Mouse (Mus musculus) embryonic facial prominence, embryonic 11.5 days (tissue): Measurements from ENCODE around the gene Dnaja2. TPM values are rescaled to one million over a fixed set of nuclear protein-coding genes. Genes with fewer than 3 reads are reported as not detected.

Experiments used
- ATAC-seq: fragments of 200-750 bp; cut with Nextera tagmentation; replicated peaks from 2 replicates; pipeline ENCODE4 v1.8.0; 2017; ENCODE audit warnings: low read depth; ENCODE audit not compliant: insufficient number of reproducible peaks, low FRiP score, low TSS enrichment
- DNase-seq: peaks from one replicate; pipeline ENCODE4 v3.0.0-alpha.2; 2015; ENCODE audit warnings: low spot score
- H3K27ac ChIP-seq: fragments of 300-500 bp; sonication (generic); replicated peaks from 2 replicates; pipeline ENCODE4 v1.5.1; 2014; ENCODE audit warnings: mild to moderate bottlenecking, low read depth, low read length, control low read depth
- H3K27me3 ChIP-seq: fragments of 300-500 bp; sonication (generic); 2 replicates; pipeline ENCODE4 v1.6.1; 2014; ENCODE audit warnings: mild to moderate bottlenecking, low read length, moderate library complexity, mixed read lengths; ENCODE audit not compliant: control insufficient read depth, insufficient read depth
- H3K36me3 ChIP-seq: fragments of 300-500 bp; sonication (generic); replicated peaks from 2 replicates; pipeline ENCODE4 v1.6.1; 2014; ENCODE audit warnings: low read depth, mild to moderate bottlenecking, low read length, moderate library complexity, mixed read lengths; ENCODE audit not compliant: control insufficient read depth, insufficient read depth
- H3K4me1 ChIP-seq: fragments of 300-500 bp; sonication (generic); 2 replicates; pipeline ENCODE4 v1.6.1; 2014; ENCODE audit warnings: low read length, mixed read lengths; ENCODE audit not compliant: control insufficient read depth, insufficient read depth
- H3K4me2 ChIP-seq: fragments of 300-500 bp; sonication (generic); 2 replicates; pipeline ENCODE4 v1.6.1; 2014; ENCODE audit warnings: low read depth, mild to moderate bottlenecking, control low read depth, low read length, moderate library complexity
- H3K4me3 ChIP-seq: fragments of 300-500 bp; sonication (generic); 2 replicates; pipeline ENCODE4 v1.5.1; 2014; ENCODE audit warnings: low read depth, low read length, control low read depth
- H3K9ac ChIP-seq: fragments of 300-500 bp; sonication (generic); replicated peaks from 2 replicates; pipeline ENCODE4 v1.6.1; 2014; ENCODE audit warnings: mild to moderate bottlenecking, control low read depth, low read length
- H3K9me3 ChIP-seq: fragments of 300-500 bp; sonication (generic); replicated peaks from 2 replicates; pipeline ENCODE4 v1.6.1; 2016; ENCODE audit warnings: mild to moderate bottlenecking, low read length, inconsistent platforms, mixed read lengths; ENCODE audit not compliant: control insufficient read depth
- WGBS: fragments of 180-500 bp; shearing (Covaris S2); extraction: QIAGEN DNeasy Blood & Tissue Kit; methylation state at CpG from one replicate; pipeline ENCODE4 v1.1.7; 2014; 5-methylcytosine and 5-hydroxymethylcytosine counted together
- polyA plus RNA-seq: library from polyadenylated mRNA; unstranded; fragments of >200 nt; fragmentation: Nextera tagmentation; extraction: Ambion mirVana; gene quantifications from 2 replicates; pipeline ENCODE4 v1.2.1, GENCODE M21; 2014

Dnaja2 gene
- polyA plus RNA-seq, 1 experiment from 2014 or later, result 207 TPM

GRCm38 (mm10) chr8:85551934-85552333 lies 3.2 kb downstream of the Dnaja2 start:
- Histone ChIP-seq H3K4me3 (no peak overlapping the region), H3K9me3 (no peaks in the 10 kb centered on the region), H3K4me2 (no peak overlapping the region), H3K36me3 (peaks cover 12% of the 10 kb centered on the region), H3K27me3 (no peaks in the 10 kb centered on the region), H3K27ac (no peak overlapping the region), H3K9ac (no peak overlapping the region), H3K4me1 (no peaks in the 10 kb centered on the region; the same call in 1 of the 2 replicates)
- no peak for ATAC-seq
- no peak for DNase-seq
- 100% methylated on average over 1 of the region's 1 CpGs for WGBS

- ATAC-seq (no peak), DNase-seq (no peak)
- no peak overlapping the region for H3K27ac ChIP-seq
- no peaks in the 10 kb centered on the region for H3K9me3 ChIP-seq
- WGBS, result 99% methylated on average over 2 of the region's 2 CpGs
- no peaks in the 10 kb centered on the region for H3K4me1 ChIP-seq
- no peak overlapping the region for H3K4me2 ChIP-seq
- H3K27me3 ChIP-seq, result no peaks in the 10 kb centered on the region
- peaks cover 3% of the 10 kb centered on the region for H3K36me3 ChIP-seq
- no peak overlapping the region for H3K4me3 ChIP-seq
- H3K9ac ChIP-seq, result no peak overlapping the region
These were observed 18.8 kb downstream of the Dnaja2 start for GRCm38 (mm10) chr8:85536332-85536731.

DNA sequence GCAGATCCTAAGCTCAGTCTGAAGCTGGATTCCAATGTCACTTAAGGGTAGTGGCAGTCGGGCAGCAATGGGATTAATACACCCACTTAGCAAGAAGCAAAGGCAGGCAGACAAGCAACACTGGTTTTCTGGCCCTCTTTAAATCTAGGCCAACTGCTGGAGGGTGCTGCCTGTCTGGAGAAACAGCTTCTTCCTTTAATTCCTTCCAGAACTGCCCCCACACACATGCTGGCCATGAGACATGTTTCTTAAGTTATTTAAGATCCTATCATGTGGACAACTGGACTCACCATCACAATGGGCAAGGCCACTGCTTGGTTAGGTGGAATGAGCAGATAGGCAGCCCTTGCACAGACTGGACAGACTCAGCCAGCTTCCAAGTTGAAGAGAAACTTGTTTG lies 21.0 kb downstream of the Dnaja2 start:
- ATAC-seq (no peak), DNase-seq (no peak)
- no peaks in the 10 kb centered on the region for H3K9me3 ChIP-seq
- no peaks in the 10 kb centered on the region for H3K27me3 ChIP-seq
- H3K4me2 ChIP-seq, result no peak overlapping the region
- no peak overlapping the region for H3K27ac ChIP-seq
- 78% methylated on average over 1 of the region's 1 CpGs for WGBS
- H3K4me3 ChIP-seq, result no peak overlapping the region
- peaks cover 3% of the 10 kb centered on the region for H3K36me3 ChIP-seq
- no peak overlapping the region for H3K9ac ChIP-seq
- H3K4me1 ChIP-seq, result no peaks in the 10 kb centered on the region

DNA sequence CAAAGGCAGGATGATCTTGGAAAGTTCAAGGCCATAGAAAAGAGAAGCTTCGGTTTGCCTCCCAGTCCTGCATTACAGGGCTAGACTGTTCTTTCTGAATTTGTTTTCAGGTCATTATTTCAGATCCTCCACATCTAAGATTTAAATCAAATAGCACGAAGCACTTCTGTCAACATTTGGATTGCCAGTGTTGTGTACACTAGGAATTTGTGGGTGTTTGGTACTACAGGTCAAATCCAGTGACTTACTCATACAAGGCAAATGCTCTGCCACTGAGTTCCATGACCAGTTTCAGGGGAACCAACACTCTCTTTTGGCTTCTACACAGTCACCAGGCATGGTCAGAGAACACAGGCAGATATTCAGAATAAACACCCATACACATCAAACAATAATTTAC lies 21.7 kb downstream of the Dnaja2 start:
- Histone ChIP-seq H3K36me3 (peaks cover 3% of the 10 kb centered on the region), H3K4me1 (no peaks in the 10 kb centered on the region), H3K9me3 (no peaks in the 10 kb centered on the region), H3K9ac (no peak overlapping the region), H3K4me2 (no peak overlapping the region), H3K4me3 (no peak overlapping the region), H3K27ac (no peak overlapping the region), H3K27me3 (no peaks in the 10 kb centered on the region)
- WGBS, result 94% methylated on average over 2 of the region's 2 CpGs
- DNase-seq, result no peak
- ATAC-seq, result no peak

DNA sequence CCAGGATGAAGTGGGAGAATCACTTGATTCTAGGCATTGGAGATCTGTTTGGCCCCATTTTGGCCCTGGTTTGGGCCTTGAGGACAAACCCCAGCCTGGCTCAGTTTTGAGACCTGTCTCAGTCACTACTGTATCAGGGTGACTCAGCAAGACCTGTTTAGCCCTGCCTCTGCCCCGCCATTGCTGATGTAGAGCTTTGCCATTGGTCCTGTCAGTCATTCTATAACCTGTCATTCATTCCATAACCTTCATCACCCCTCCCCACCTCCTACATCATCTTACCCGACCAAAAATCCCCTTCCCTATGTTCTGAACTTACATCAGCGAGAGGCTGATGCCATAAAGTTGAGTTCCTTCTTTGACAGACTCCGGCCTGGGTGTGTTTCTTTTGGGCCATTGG lies 22.3 kb downstream of the Dnaja2 start:
- Histone ChIP-seq H3K36me3 (peaks cover 3% of the 10 kb centered on the region), H3K9me3 (no peaks in the 10 kb centered on the region), H3K4me2 (no peak overlapping the region), H3K4me3 (no peak overlapping the region), H3K27ac (no peak overlapping the region), H3K27me3 (no peaks in the 10 kb centered on the region), H3K9ac (no peak overlapping the region), H3K4me1 (no peaks in the 10 kb centered on the region)
- DNase-seq (no peak), ATAC-seq (no peak)
- 88% methylated on average over 4 of the region's 4 CpGs for WGBS

GRCm38 (mm10) chr8:85531471-85531870 lies 23.7 kb downstream of the Dnaja2 start:
- no peaks in the 10 kb centered on the region for H3K4me1 ChIP-seq
- ATAC-seq (no peak), DNase-seq (no peak)
- no peaks in the 10 kb centered on the region for H3K27me3 ChIP-seq
- peaks cover 2% of the 10 kb centered on the region for H3K36me3 ChIP-seq
- no peak overlapping the region for H3K4me2 ChIP-seq
- H3K27ac ChIP-seq, result no peak overlapping the region
- H3K9ac ChIP-seq, result no peak overlapping the region
- no peak overlapping the region for H3K4me3 ChIP-seq
- H3K9me3 ChIP-seq, result no peaks in the 10 kb centered on the region
- WGBS, result 84% methylated on average over 3 of the region's 3 CpGs

GRCm38 (mm10) chr8:85530717-85531116 lies 24.4 kb downstream of the Dnaja2 start:
- H3K9me3 ChIP-seq, result no peaks in the 10 kb centered on the region
- 97% methylated on average over 1 of the region's 1 CpGs for WGBS
- H3K36me3 ChIP-seq, result no peaks in the 10 kb centered on the region; the same call in 1 of the 2 replicates
- no peaks in the 10 kb centered on the region for H3K4me1 ChIP-seq
- DNase-seq, result no peak
- no peak for ATAC-seq
- H3K27me3 ChIP-seq, result no peaks in the 10 kb centered on the region
- H3K4me2 ChIP-seq, result no peak overlapping the region
- no peak overlapping the region for H3K9ac ChIP-seq
- no peak overlapping the region for H3K27ac ChIP-seq
- H3K4me3 ChIP-seq, result no peak overlapping the region

DNA sequence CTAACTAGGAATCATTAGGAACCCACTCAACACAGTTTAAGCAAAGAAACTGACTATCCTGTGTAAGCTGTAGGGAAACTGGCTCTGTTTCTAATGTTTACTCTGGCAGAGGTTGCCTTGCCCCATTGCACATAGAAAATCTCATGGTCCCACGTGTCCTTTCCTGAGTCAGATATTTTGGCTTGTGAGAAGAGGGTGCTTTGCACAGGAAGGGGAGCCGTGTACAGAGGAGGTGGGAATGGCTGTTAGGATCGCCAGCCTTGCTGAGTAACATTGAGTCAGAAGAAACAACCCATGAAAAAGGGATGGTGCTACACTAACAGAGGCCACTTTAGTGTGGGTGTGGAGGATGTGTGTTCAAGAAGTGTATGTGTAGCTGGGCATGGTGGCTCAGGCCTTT lies 26.2 kb downstream of the Dnaja2 start:
- no peak overlapping the region for H3K4me2 ChIP-seq
- no peak overlapping the region for H3K27ac ChIP-seq
- 77% methylated on average over 3 of the region's 3 CpGs for WGBS
- DNase-seq, result no peak
- ATAC-seq, result no peak
- no peaks in the 10 kb centered on the region for H3K36me3 ChIP-seq
- no peak overlapping the region for H3K4me3 ChIP-seq
- H3K9me3 ChIP-seq, result no peaks in the 10 kb centered on the region
- H3K9ac ChIP-seq, result no peak overlapping the region
- H3K27me3 ChIP-seq, result no peaks in the 10 kb centered on the region
- no peaks in the 10 kb centered on the region for H3K4me1 ChIP-seq
